Comparison of ENCODE assay signal across 11 mouse cellular contexts in genomic region chr11:3349343-3349695, GRCm38 (mm10). TPM values are rescaled to one million over a fixed set of nuclear protein-coding genes. Genes with fewer than 3 reads are reported as not detected.
DNase-seq lines count a peak whose midpoint lies in the region; ATAC-seq and TF ChIP-seq lines count a peak whose summit lies in the region.
"Had no signal": no experiment of that assay in that cellular context is flagged by ENCODE, and none has a peak within 500 bp of the region (broad histone marks: within the 10 kb centered on the region; RNA-seq: fewer than 3 reads in every experiment).

No protein-coding gene starts in this region.

- no peak for TF ChIP-seq CTCF in lung, postnatal 0 days (IDR thresholded peaks at IDR 0.05)

- no peaks in the 10 kb centered on the region for H3K27me3 ChIP-seq in heart, embryonic 14.5 days (ENCODE audit: control insufficient read depth, insufficient read depth, low read length)
- H3K27me3 ChIP-seq in lung, postnatal 0 days (replicated peaks; ENCODE audit: insufficient read depth, low read length), result no peaks in the 10 kb centered on the region
- no peaks in the 10 kb centered on the region for H3K27me3 ChIP-seq in embryonic facial prominence, embryonic 10.5 days (replicated peaks; ENCODE audit: low read depth, poor library complexity, severe bottlenecking)
- H3K27me3 ChIP-seq in intestine, embryonic 16.5 days (replicated peaks; ENCODE audit: control insufficient read depth, insufficient read depth, low read length), result no peaks in the 10 kb centered on the region
- H3K27me3 ChIP-seq: CH12.LX had no signal

- peak overlapping the region; percentile 77 to 83 for H3K27ac ChIP-seq in heart, embryonic 14.5 days (replicated peaks in 1 of 2; ENCODE audit: control insufficient read depth in 1 of 2, insufficient read depth in 1 of 2, low read depth in 2 of 2, low read length in 2 of 2)
- H3K27ac ChIP-seq in lung, postnatal 0 days (ENCODE audit: low read length), result peak overlapping the region; percentile 59; the same call in 1 of the 2 replicates
- peak overlapping the region; percentile 77 for H3K27ac ChIP-seq in embryonic facial prominence, embryonic 10.5 days (replicated peaks)
- peak overlapping the region; percentile 37; the same call in 1 of the 2 replicates for H3K27ac ChIP-seq in intestine, embryonic 16.5 days (ENCODE audit: low read length)

- peak overlapping the region; percentile 48 for H3K9ac ChIP-seq in heart, embryonic 14.5 days (ENCODE audit: low read length)
- no peak overlapping the region for H3K9ac ChIP-seq in lung, postnatal 0 days (replicated peaks; ENCODE audit: low read depth)
- H3K9ac ChIP-seq in intestine, embryonic 16.5 days (ENCODE audit: low read depth, low read length), result no peak overlapping the region; the same call in 1 of the 2 replicates

- H3K4me3 ChIP-seq in heart, embryonic 14.5 days (ENCODE audit: control insufficient read depth in 1 of 2, insufficient read depth in 1 of 2, low read depth in 1 of 2, low read length in 2 of 2), result no peak overlapping the region
- H3K4me3 ChIP-seq in lung, postnatal 0 days (ENCODE audit: low read depth, low read length), result no peak overlapping the region
- no peak overlapping the region for H3K4me3 ChIP-seq in embryonic facial prominence, embryonic 10.5 days
- no peak overlapping the region for H3K4me3 ChIP-seq in intestine, embryonic 16.5 days (ENCODE audit: low read length)

- DNase-seq in heart, postnatal 25 days (ENCODE audit: low spot score), result no peak
- DNase-seq in lung, postnatal 0 days (ENCODE audit: low spot score), result no peak
- DNase-seq in lung, adult 18-20 months, result no peak
- DNase-seq in embryonic facial prominence, embryonic 10.5 days (ENCODE audit: low spot score), result no peak
- no peak for DNase-seq in layer of hippocampus, adult 8-10 months (ENCODE audit: low spot score in 2 of 2)
- no peak for DNase-seq in frontal cortex, adult 2 months (ENCODE audit: extremely low spot score in 1 of 2, low spot score in 1 of 2)
- DNase-seq: cerebellum, postnatal 10 days; kidney, adult 8-10 months had no signal

- H3K4me1 ChIP-seq in heart, embryonic 14.5 days (ENCODE audit: control insufficient read depth in 2 of 2, insufficient read depth in 2 of 2, low read length in 2 of 2), result peaks cover 24% of the 10 kb centered on the region in 2 experiments
- peaks cover 13% of the 10 kb centered on the region for H3K4me1 ChIP-seq in lung, postnatal 0 days (ENCODE audit: insufficient read depth, low read depth, low read length)
- peaks cover 33% of the 10 kb centered on the region for H3K4me1 ChIP-seq in embryonic facial prominence, embryonic 10.5 days
- H3K4me1 ChIP-seq in intestine, embryonic 16.5 days (ENCODE audit: control insufficient read depth, insufficient read depth, low read length), result peaks cover 18% of the 10 kb centered on the region

- peaks cover 81% of the 10 kb centered on the region for H3K36me3 ChIP-seq in heart, embryonic 14.5 days (ENCODE audit: control insufficient read depth, insufficient read depth, low read length)
- H3K36me3 ChIP-seq in lung, postnatal 0 days (ENCODE audit: insufficient read depth, low read length), result peaks cover 27% of the 10 kb centered on the region
- peaks cover 85% of the 10 kb centered on the region for H3K36me3 ChIP-seq in embryonic facial prominence, embryonic 10.5 days (replicated peaks)
- H3K36me3 ChIP-seq in intestine, embryonic 16.5 days (ENCODE audit: control insufficient read depth, insufficient read depth, low read length), result peaks cover 24% of the 10 kb centered on the region

- H3K4me2 ChIP-seq in heart, embryonic 14.5 days (ENCODE audit: low read length), result 0 out of 2 replicates have a peak overlapping the region, but pooled peaks have one; percentile 16
- H3K4me2 ChIP-seq in lung, postnatal 0 days (replicated peaks; ENCODE audit: low read depth, low read length), result no peak overlapping the region
- no peak overlapping the region for H3K4me2 ChIP-seq in intestine, embryonic 16.5 days (ENCODE audit: low read depth, low read length)

- intact Hi-C loops in heart, postnatal 25 days (cut with DNase I), result loop anchor here (5.0 kb wide), 1 partner anchor 58 kb away; the partner anchor contains the start of gene Limk2

- no peaks in the 10 kb centered on the region for H3K9me3 ChIP-seq in heart, embryonic 14.5 days (ENCODE audit: control insufficient read depth, low read length)
- no peaks in the 10 kb centered on the region for H3K9me3 ChIP-seq in lung, postnatal 0 days (ENCODE audit: low read length)
- no peaks in the 10 kb centered on the region for H3K9me3 ChIP-seq in embryonic facial prominence, embryonic 10.5 days
- no peaks in the 10 kb centered on the region for H3K9me3 ChIP-seq in intestine, embryonic 16.5 days (ENCODE audit: control insufficient read depth, low read length)

- 70% methylated on average over 4 of the region's 4 CpGs for WGBS in heart, embryonic 14.5 days
- 76% methylated on average over 4 of the region's 4 CpGs for WGBS in lung, postnatal 0 days
- 85% methylated on average over 4 of the region's 4 CpGs for WGBS in embryonic facial prominence, embryonic 10.5 days
- WGBS in intestine, embryonic 16.5 days, result 75% methylated on average over 4 of the region's 4 CpGs

- no peak for TF ChIP-seq EP300 in lung, postnatal 0 days (IDR thresholded peaks at IDR 0.05)

- no peak for ATAC-seq in heart, embryonic 14.5 days (ENCODE audit: insufficient number of reproducible peaks, insufficient read depth, low FRiP score, low read depth)
- 0 out of 2 replicates have a peak, but pooled peaks have one; percentile 2 for ATAC-seq in lung, postnatal 0 days
- ATAC-seq in intestine, embryonic 16.5 days, result no peak

RNA-seq across cellular contexts. Expression of gene Pik3ip1, which starts 19.1 kb away (rescaled TPM):
- 32.2 TPM in 2 replicates for polyA plus RNA-seq in heart, embryonic 14.5 days (2014; fragmentation: Nextera tagmentation; extraction: Ambion mirVana)
- 10 to 100 TPM; 39.4 to 42.4 TPM for total RNA-seq in heart, postnatal 25 days (2021)
- polyA plus RNA-seq in lung, postnatal 0 days (2015; fragmentation: Nextera tagmentation; extraction: Ambion mirVana), result 22.7 and 25.5 TPM in 2 replicates
- polyA plus RNA-seq in embryonic facial prominence, embryonic 10.5 days (2016; fragmentation: Nextera tagmentation; extraction: Ambion mirVana), result 7.3 and 11.2 TPM in 2 replicates
- polyA plus RNA-seq in intestine, embryonic 16.5 days (2015; fragmentation: Nextera tagmentation; extraction: Ambion mirVana), result 7.3 and 8.8 TPM in 2 replicates
- total RNA-seq in layer of hippocampus, adult 8-10 months (2022), result 10 to 100 TPM; 38.2 to 53.1 (median 46.4) TPM
- 43.9 and 45.8 TPM in 2 replicates for polyA plus RNA-seq in frontal cortex, adult 2 months (2012; rRNA removed)

RNA-seq across cellular contexts. Expression of gene Limk2, which starts 59.7 kb away (rescaled TPM):
- 58.1 and 60.3 TPM in 2 replicates for polyA plus RNA-seq in heart, embryonic 14.5 days (2014; fragmentation: Nextera tagmentation; extraction: Ambion mirVana)
- total RNA-seq in heart, postnatal 25 days (2021), result 10 to 100 TPM; 17.2 to 18.5 TPM
- 57.2 and 62.0 TPM in 2 replicates for polyA plus RNA-seq in lung, postnatal 0 days (2015; fragmentation: Nextera tagmentation; extraction: Ambion mirVana)
- polyA plus RNA-seq in embryonic facial prominence, embryonic 10.5 days (2016; fragmentation: Nextera tagmentation; extraction: Ambion mirVana), result 57.9 and 60.5 TPM in 2 replicates
- polyA plus RNA-seq in intestine, embryonic 16.5 days (2015; fragmentation: Nextera tagmentation; extraction: Ambion mirVana), result 81.3 and 90.6 TPM in 2 replicates
- total RNA-seq in layer of hippocampus, adult 8-10 months (2022), result 100 to 1,000 TPM in 3 of 4 experiments, 10 to 100 TPM in 1; 91.2 to 111 (median 105) TPM
- polyA plus RNA-seq in frontal cortex, adult 2 months (2012; rRNA removed), result 179 TPM in 2 replicates
